Mouse (Mus musculus) heart, adult 18-20 months (tissue): Measurements from ENCODE around the gene P2rx5. TPM values are rescaled to one million over a fixed set of nuclear protein-coding genes. Genes with fewer than 3 reads are reported as not detected.

Experiments
- total RNA-seq, 2 experiments: library from RNA; stranded (reverse); gene quantifications; 2 replicates each; pipeline ENCODE4 v1.2.3; 2021

Gene P2rx5
- total RNA-seq, 2 experiments from 2014 or later: 14.4 to 17.1 TPM

Other genes with a start within 250 kb of the P2rx5 start
- gene Atp2a3, start 199.3 kb upstream of the P2rx5 start, total RNA-seq: 10 to 100 TPM in 1 of 2 experiments, 1 to 10 TPM in 1; 8.6 to 15.8 TPM
- under 1 TPM; 0.25 to 0.28 TPM for gene P2rx1, start 161.3 kb upstream of the P2rx5 start, total RNA-seq
- gene Camkk1, start 141.4 kb upstream of the P2rx5 start, total RNA-seq: under 1 TPM; 0.90 to 0.92 TPM
- 1 to 10 TPM; 5.6 to 6.2 TPM for gene Ncbp3, start 112.6 kb upstream of the P2rx5 start, total RNA-seq
- under 1 TPM; 0.10 to 0.41 TPM for gene Itgae, start 69.8 kb upstream of the P2rx5 start, total RNA-seq
- under 1 TPM; 0.12 to 0.21 TPM for gene Haspin, start 22.1 kb upstream of the P2rx5 start, total RNA-seq
- 10 to 100 TPM; 94.8 to 98.0 TPM for gene Emc6, start 16.6 kb downstream of the P2rx5 start, total RNA-seq
- 10 to 100 TPM; 48.7 to 53.3 TPM for gene Tax1bp3, start 16.7 kb downstream of the P2rx5 start, total RNA-seq
- gene Ctns, start 38.6 kb downstream of the P2rx5 start, total RNA-seq: 1 to 10 TPM; 10.0 TPM
- 1 to 10 TPM in 1 of 2 experiments, under 1 TPM in 1; 0.92 to 1.5 TPM for gene Shpk, start 39.0 kb downstream of the P2rx5 start, total RNA-seq
- not detected for gene Trpv1, start 73.9 kb downstream of the P2rx5 start, total RNA-seq
- gene Trpv3, start 107.0 kb downstream of the P2rx5 start, total RNA-seq: not detected
- gene Aspa, start 169.2 kb downstream of the P2rx5 start, total RNA-seq: 1 to 10 TPM; 1.4 to 3.1 TPM
- gene Gm49340, start 169.3 kb downstream of the P2rx5 start, total RNA-seq: not detected
- gene Spata22, start 169.3 kb downstream of the P2rx5 start, total RNA-seq: not detected
- not detected for gene Olfr20, start 190.4 kb downstream of the P2rx5 start, total RNA-seq
- gene Olfr376, start 210.8 kb downstream of the P2rx5 start, total RNA-seq: not detected
- not detected for gene Olfr1, start 239.2 kb downstream of the P2rx5 start, total RNA-seq